Mouse (Mus musculus): ENCODE results near the gene Cc2d2a. TPM values are rescaled to one million over a fixed set of nuclear protein-coding genes. Genes with fewer than 3 reads are reported as not detected.

Cc2d2a gene
- total RNA-seq, 4 experiments from 2014 or later, result 6.8 to 10.3 (median 8.7) TPM

GRCm38 (mm10) chr5:43728375-43729165 lies 66.4 kb downstream of the Cc2d2a start:
- no peak for DNase-seq (ENCODE audit: low spot score)

GRCm38 (mm10) chr5:43732381-43732780 lies 70.2 kb downstream of the Cc2d2a start:
- no peak for DNase-seq (ENCODE audit: low spot score)

GRCm38 (mm10) chr5:43744187-43744586 lies 82.0 kb downstream of the Cc2d2a start:
- no peak for DNase-seq (ENCODE audit: low spot score)

GRCm38 (mm10) chr5:43745156-43745555 lies 83.0 kb downstream of the Cc2d2a start:
- no peak for DNase-seq (ENCODE audit: low spot score)

- DNase-seq (ENCODE audit: low spot score), result no peak
Measured at GRCm38 (mm10) chr5:43748039-43748438, 85.9 kb downstream of the Cc2d2a start.

- DNase-seq (ENCODE audit: low spot score), result no peak
Measured at GRCm38 (mm10) chr5:43749092-43749491, 86.9 kb downstream of the Cc2d2a start.

GRCm38 (mm10) chr5:43770618-43771354 lies 108.6 kb downstream of the Cc2d2a start:
- no peak for DNase-seq (ENCODE audit: low spot score)

GRCm38 (mm10) chr5:43771555-43771954 lies 109.4 kb downstream of the Cc2d2a start:
- DNase-seq (ENCODE audit: low spot score), result no peak

GRCm38 (mm10) chr5:43776407-43776806 lies 114.3 kb downstream of the Cc2d2a start:
- no peak for DNase-seq (ENCODE audit: low spot score)

GRCm38 (mm10) chr5:43776993-43777392 lies 114.8 kb downstream of the Cc2d2a start:
- DNase-seq (ENCODE audit: low spot score), result no peak

GRCm38 (mm10) chr5:43778583-43778982 lies 116.4 kb downstream of the Cc2d2a start:
- no peak for DNase-seq (ENCODE audit: low spot score)

- DNase-seq (ENCODE audit: low spot score), result no peak
Measured at GRCm38 (mm10) chr5:43781423-43781976, 119.4 kb downstream of the Cc2d2a start.

GRCm38 (mm10) chr5:43781977-43782930 lies 120.1 kb downstream of the Cc2d2a start:
- peak; percentile 56 for DNase-seq (ENCODE audit: low spot score)

- DNase-seq (ENCODE audit: low spot score), result no peak
Measured at GRCm38 (mm10) chr5:43783996-43784395, 121.8 kb downstream of the Cc2d2a start.

- no peak for DNase-seq (ENCODE audit: low spot score)
Measured at GRCm38 (mm10) chr5:43786607-43787006, 124.5 kb downstream of the Cc2d2a start.

GRCm38 (mm10) chr5:43787976-43788752 lies 126.0 kb downstream of the Cc2d2a start:
- no peak for DNase-seq (ENCODE audit: low spot score)

Measured in heart, adult 8-10 months (tissue).